Mouse (Mus musculus): ENCODE results near the gene Abca4. TPM values are rescaled to one million over a fixed set of nuclear protein-coding genes. Genes with fewer than 3 reads are reported as not detected.

Gene Abca4
- polyA plus RNA-seq, 1 experiment: 0.30 TPM

- TF ChIP-seq POLR2A (IDR thresholded peaks at IDR 0.05; ENCODE audit: low read depth, low read length): no peak
- no peak for TF ChIP-seq CTCF (IDR thresholded peaks at IDR 0.05; ENCODE audit: extremely low read depth, insufficient read depth, insufficient read length, insufficient replicate concordance)
- DNase-seq (ENCODE audit: low read depth in 1 of 2, low spot score in 2 of 2): no peak
- H3K4me3 ChIP-seq (ENCODE audit: extremely low read depth, insufficient read depth, insufficient read length): no peak overlapping the region
- no peaks in the 10 kb centered on the region for H3K36me3 ChIP-seq (ENCODE audit: control insufficient read depth, insufficient read depth, low read length)
- 94% methylated on average over 7 of the region's 7 CpGs for WGBS
- no peak overlapping the region for H3K27ac ChIP-seq (ENCODE audit: insufficient read depth, low read length)
- no peaks in the 10 kb centered on the region for H3K4me1 ChIP-seq (ENCODE audit: control insufficient read depth, insufficient read depth, insufficient read length)
- H3K27me3 ChIP-seq (ENCODE audit: control insufficient read depth, insufficient read depth, low read length): no peaks in the 10 kb centered on the region
Measured at GRCm38 (mm10) chr3:122018421-122018820, 25.8 kb upstream of the Abca4 start.

- 86% methylated on average over 5 of the region's 5 CpGs for WGBS
- H3K36me3 ChIP-seq (ENCODE audit: control insufficient read depth, insufficient read depth, low read length): no peaks in the 10 kb centered on the region
- TF ChIP-seq POLR2A (IDR thresholded peaks at IDR 0.05; ENCODE audit: low read depth, low read length) (no peak), CTCF (IDR thresholded peaks at IDR 0.05; ENCODE audit: extremely low read depth, insufficient read depth, insufficient read length, insufficient replicate concordance) (no peak)
- H3K4me1 ChIP-seq (ENCODE audit: control insufficient read depth, insufficient read depth, insufficient read length): no peaks in the 10 kb centered on the region
- H3K27me3 ChIP-seq (ENCODE audit: control insufficient read depth, insufficient read depth, low read length): no peaks in the 10 kb centered on the region
- H3K4me3 ChIP-seq (ENCODE audit: extremely low read depth, insufficient read depth, insufficient read length): no peak overlapping the region
- no peak for DNase-seq (ENCODE audit: low read depth in 1 of 2, low spot score in 2 of 2)
- no peak overlapping the region for H3K27ac ChIP-seq (ENCODE audit: insufficient read depth, low read length)
Measured at GRCm38 (mm10) chr3:122019159-122019558, 25.1 kb upstream of the Abca4 start.

GRCm38 (mm10) chr3:122021029-122021652, 23.1 kb upstream of the Abca4 start:
- TF ChIP-seq POLR2A (IDR thresholded peaks at IDR 0.05; ENCODE audit: low read depth, low read length): no peak
- TF ChIP-seq CTCF (IDR thresholded peaks at IDR 0.05; ENCODE audit: extremely low read depth, insufficient read depth, insufficient read length, insufficient replicate concordance): no peak
- no peaks in the 10 kb centered on the region for H3K4me1 ChIP-seq (ENCODE audit: control insufficient read depth, insufficient read depth, insufficient read length)
- 90% methylated on average over 8 of the region's 8 CpGs for WGBS
- no peak overlapping the region for H3K27ac ChIP-seq (ENCODE audit: insufficient read depth, low read length)
- no peak overlapping the region for H3K4me3 ChIP-seq (ENCODE audit: extremely low read depth, insufficient read depth, insufficient read length)
- no peaks in the 10 kb centered on the region for H3K36me3 ChIP-seq (ENCODE audit: control insufficient read depth, insufficient read depth, low read length)
- H3K27me3 ChIP-seq (ENCODE audit: control insufficient read depth, insufficient read depth, low read length): no peaks in the 10 kb centered on the region
- no peak for DNase-seq (ENCODE audit: low read depth in 1 of 2, low spot score in 2 of 2)

- no peak for DNase-seq (ENCODE audit: low read depth in 1 of 2, low spot score in 2 of 2)
- H3K4me1 ChIP-seq (ENCODE audit: control insufficient read depth, insufficient read depth, insufficient read length): no peaks in the 10 kb centered on the region
- no peak overlapping the region for H3K27ac ChIP-seq (ENCODE audit: insufficient read depth, low read length)
- TF ChIP-seq CTCF (IDR thresholded peaks at IDR 0.05; ENCODE audit: extremely low read depth, insufficient read depth, insufficient read length, insufficient replicate concordance) (no peak), POLR2A (IDR thresholded peaks at IDR 0.05; ENCODE audit: low read depth, low read length) (no peak)
- no peaks in the 10 kb centered on the region for H3K27me3 ChIP-seq (ENCODE audit: control insufficient read depth, insufficient read depth, low read length)
- H3K36me3 ChIP-seq (ENCODE audit: control insufficient read depth, insufficient read depth, low read length): no peaks in the 10 kb centered on the region
- H3K4me3 ChIP-seq (ENCODE audit: extremely low read depth, insufficient read depth, insufficient read length): no peak overlapping the region
- 45% methylated on average over 3 of the region's 3 CpGs for WGBS
Measured at GRCm38 (mm10) chr3:122022355-122022754, 21.9 kb upstream of the Abca4 start.

GRCm38 (mm10) chr3:122026676-122027075, 17.6 kb upstream of the Abca4 start:
- no peaks in the 10 kb centered on the region for H3K27me3 ChIP-seq (ENCODE audit: control insufficient read depth, insufficient read depth, low read length)
- H3K36me3 ChIP-seq (ENCODE audit: control insufficient read depth, insufficient read depth, low read length): no peaks in the 10 kb centered on the region
- no peak for DNase-seq (ENCODE audit: low read depth in 1 of 2, low spot score in 2 of 2)
- H3K4me1 ChIP-seq (ENCODE audit: control insufficient read depth, insufficient read depth, insufficient read length): no peaks in the 10 kb centered on the region
- WGBS: 77% methylated on average over 5 of the region's 5 CpGs
- no peak overlapping the region for H3K27ac ChIP-seq (ENCODE audit: insufficient read depth, low read length)
- TF ChIP-seq POLR2A (IDR thresholded peaks at IDR 0.05; ENCODE audit: low read depth, low read length) (no peak), CTCF (IDR thresholded peaks at IDR 0.05; ENCODE audit: extremely low read depth, insufficient read depth, insufficient read length, insufficient replicate concordance) (no peak)
- no peak overlapping the region for H3K4me3 ChIP-seq (ENCODE audit: extremely low read depth, insufficient read depth, insufficient read length)

GRCm38 (mm10) chr3:122027776-122028175, 16.5 kb upstream of the Abca4 start:
- no peaks in the 10 kb centered on the region for H3K4me1 ChIP-seq (ENCODE audit: control insufficient read depth, insufficient read depth, insufficient read length)
- no peak for DNase-seq (ENCODE audit: low read depth in 1 of 2, low spot score in 2 of 2)
- WGBS: 91% methylated on average over 8 of the region's 8 CpGs
- H3K27me3 ChIP-seq (ENCODE audit: control insufficient read depth, insufficient read depth, low read length): no peaks in the 10 kb centered on the region
- no peaks in the 10 kb centered on the region for H3K36me3 ChIP-seq (ENCODE audit: control insufficient read depth, insufficient read depth, low read length)
- no peak for TF ChIP-seq CTCF (IDR thresholded peaks at IDR 0.05; ENCODE audit: extremely low read depth, insufficient read depth, insufficient read length, insufficient replicate concordance)
- TF ChIP-seq POLR2A (IDR thresholded peaks at IDR 0.05; ENCODE audit: low read depth, low read length): no peak
- H3K4me3 ChIP-seq (ENCODE audit: extremely low read depth, insufficient read depth, insufficient read length): no peak overlapping the region
- no peak overlapping the region for H3K27ac ChIP-seq (ENCODE audit: insufficient read depth, low read length)

- Histone ChIP-seq H3K4me3 (ENCODE audit: extremely low read depth, insufficient read depth, insufficient read length) (no peak overlapping the region), H3K27ac (ENCODE audit: insufficient read depth, low read length) (no peak overlapping the region), H3K27me3 (ENCODE audit: control insufficient read depth, insufficient read depth, low read length) (no peaks in the 10 kb centered on the region), H3K36me3 (ENCODE audit: control insufficient read depth, insufficient read depth, low read length) (no peaks in the 10 kb centered on the region), H3K4me1 (ENCODE audit: control insufficient read depth, insufficient read depth, insufficient read length) (no peaks in the 10 kb centered on the region)
- no peak for DNase-seq (ENCODE audit: low read depth in 1 of 2, low spot score in 2 of 2)
- TF ChIP-seq CTCF (IDR thresholded peaks at IDR 0.05; ENCODE audit: extremely low read depth, insufficient read depth, insufficient read length, insufficient replicate concordance): no peak
- TF ChIP-seq POLR2A (IDR thresholded peaks at IDR 0.05; ENCODE audit: low read depth, low read length): no peak
- WGBS: 70% methylated on average over 9 of the region's 9 CpGs
Measured at GRCm38 (mm10) chr3:122033248-122033837, 10.9 kb upstream of the Abca4 start.

Measured in spleen, adult 2 months (tissue).